Mouse (Mus musculus): ENCODE data around the gene Txn1.
A peak's percentile ranks its signal among the peaks of the same experiment; 100 is the strongest.

Txn1 gene

DNA sequence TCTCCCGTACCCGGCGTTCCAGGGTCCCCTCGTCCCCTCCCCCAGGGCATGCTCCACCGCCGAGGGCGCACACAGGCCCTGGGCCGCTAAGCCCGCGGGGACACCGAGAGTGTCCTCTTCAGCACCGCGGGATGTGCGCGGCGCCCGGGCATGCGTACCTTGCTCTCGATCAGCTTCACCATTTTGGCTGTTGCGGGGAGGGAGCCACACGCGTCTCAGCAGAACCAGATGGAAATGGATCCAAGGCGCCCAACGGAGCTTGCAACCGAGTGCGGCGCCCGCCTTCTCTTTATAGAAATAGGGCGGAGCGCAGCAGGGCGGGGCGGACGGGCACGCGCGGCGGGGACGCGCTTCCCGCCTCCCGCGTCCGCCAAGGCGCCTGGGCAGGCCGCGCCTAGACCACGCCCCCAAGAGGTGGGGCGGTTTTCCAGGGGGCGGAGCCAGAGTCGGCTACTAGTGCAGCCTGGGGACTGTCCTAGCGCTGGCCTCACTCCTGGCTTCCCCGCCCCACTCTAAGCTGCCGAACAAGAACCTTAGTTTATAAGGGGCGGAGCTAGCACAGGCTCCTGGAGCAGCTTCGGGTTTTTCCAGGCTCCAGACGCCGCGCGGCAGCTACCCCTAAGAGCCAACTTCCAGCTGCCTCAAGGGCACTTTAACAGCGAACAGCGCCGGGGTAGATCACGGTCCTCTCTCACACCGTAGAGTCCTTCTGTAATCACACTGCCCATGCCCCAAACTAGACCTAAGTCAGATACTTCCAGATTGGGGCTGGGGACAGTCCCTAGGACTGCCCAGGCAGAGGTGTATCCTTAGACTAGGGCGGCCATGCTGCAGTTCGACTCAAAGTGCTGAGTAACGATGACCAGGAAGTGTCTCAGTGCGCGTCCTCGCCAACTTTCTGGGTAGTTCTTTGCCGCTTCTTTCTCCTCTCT, at the start of gene Txn1:
Gene Txn1 (minus strand): TSS at position 383 of the 932 bp plus-strand sequence.
- DNase-seq (ENCODE audit: low spot score), result peak; percentile 91

GRCm38 (mm10) chr4:58003501-58003900, 47.3 kb upstream of the Txn1 start:
- no peak for DNase-seq (ENCODE audit: low spot score)

DNA sequence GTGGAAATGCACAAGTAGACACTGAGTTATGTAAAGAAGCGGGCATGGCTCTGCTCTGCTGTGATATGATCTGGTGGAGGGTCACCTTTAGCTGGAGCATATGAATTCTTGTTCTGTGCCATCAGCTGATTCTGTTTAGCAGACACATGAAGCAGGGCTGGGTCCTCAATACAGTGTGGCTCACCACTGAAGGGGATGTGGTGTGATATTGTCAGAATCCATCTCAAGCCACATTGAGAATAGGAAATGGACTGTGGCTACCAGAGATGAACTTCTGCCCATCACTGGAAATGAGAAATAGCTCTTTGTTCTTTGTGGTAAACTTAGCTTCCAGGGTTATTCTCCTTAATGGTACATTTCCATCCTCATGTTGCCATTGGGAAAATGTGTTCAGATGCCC, 35.2 kb upstream of the Txn1 start:
- DNase-seq (ENCODE audit: low spot score), result no peak

GRCm38 (mm10) chr4:57974400-57975117, 18.3 kb upstream of the Txn1 start:
- no peak for DNase-seq (ENCODE audit: low spot score)

DNA sequence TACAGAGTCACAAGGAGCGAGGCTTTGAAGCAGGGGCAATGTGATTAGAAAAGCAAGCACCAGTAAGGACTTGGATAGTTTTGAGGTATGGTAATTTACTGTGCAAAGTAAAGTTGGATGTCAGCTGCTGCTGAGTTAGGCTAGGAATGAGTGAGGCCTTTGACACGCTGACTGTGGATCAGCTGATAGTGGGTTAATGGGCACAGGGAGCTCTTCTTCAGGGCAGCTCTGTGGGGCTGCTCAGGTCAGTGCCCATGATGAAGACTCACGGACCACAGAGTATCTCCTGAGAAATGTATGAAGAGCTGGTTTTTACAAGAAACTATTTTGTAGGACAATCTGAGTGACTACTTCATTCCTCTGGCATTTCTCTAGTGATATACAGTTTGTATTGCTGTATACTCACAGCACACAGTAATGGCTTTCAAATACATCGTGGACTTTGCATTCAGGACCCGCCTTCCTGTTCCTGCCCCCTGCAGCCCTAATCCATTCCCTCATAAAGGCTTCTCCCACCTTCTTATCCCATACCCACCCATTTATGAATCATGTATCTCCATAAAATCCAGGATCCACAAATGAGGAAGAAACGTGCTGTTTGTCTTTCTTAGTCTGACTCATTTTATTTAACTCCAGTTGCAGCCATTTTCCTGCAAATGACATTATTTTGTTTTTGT, 17.5 kb upstream of the Txn1 start:
- no peak for DNase-seq (ENCODE audit: low spot score)

DNA sequence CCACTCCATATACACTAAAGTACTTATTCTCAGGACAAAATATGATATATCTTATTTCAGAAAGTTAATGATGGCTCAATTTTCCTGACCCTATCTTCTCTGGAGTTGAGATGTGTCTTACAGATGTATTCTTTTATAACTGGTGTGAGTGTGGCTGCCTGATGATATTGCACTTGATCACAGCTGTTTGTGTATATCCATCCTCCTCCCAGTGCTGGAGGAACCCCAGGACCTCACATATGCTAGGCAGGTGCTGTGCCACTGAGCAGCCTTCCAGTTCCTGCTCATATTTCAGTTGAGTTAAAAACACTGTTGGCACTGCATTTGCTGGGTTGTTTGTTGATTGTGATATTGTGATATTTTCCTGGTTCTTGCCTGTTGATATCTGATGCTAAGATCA, 14.1 kb upstream of the Txn1 start:
- no peak for DNase-seq (ENCODE audit: low spot score)

- DNase-seq (ENCODE audit: low spot score), result no peak
Observed at GRCm38 (mm10) chr4:57967195-57967594, 11.0 kb upstream of the Txn1 start.

DNA sequence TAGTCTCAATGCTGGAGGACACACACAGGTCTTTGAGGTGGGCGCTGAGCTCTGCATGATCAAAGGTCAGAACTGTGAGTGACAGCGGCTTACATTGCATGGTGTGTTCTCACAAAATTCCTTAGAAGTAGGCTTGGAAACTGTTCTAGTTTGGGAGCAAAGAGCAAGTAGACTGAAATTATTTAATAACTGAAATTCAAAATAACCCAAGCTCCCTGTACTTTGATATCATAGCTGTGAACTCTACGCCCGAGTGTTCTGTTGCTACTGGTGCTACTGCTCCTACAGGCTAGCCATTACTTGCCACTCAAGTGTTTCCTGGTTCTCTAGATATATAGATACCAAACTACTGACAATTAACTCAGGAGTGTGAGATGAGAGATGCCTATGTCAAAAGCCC, 9.3 kb upstream of the Txn1 start:
- DNase-seq (ENCODE audit: low spot score), result no peak

GRCm38 (mm10) chr4:57964143-57964542, 7.9 kb upstream of the Txn1 start:
- no peak for DNase-seq (ENCODE audit: low spot score)

DNA sequence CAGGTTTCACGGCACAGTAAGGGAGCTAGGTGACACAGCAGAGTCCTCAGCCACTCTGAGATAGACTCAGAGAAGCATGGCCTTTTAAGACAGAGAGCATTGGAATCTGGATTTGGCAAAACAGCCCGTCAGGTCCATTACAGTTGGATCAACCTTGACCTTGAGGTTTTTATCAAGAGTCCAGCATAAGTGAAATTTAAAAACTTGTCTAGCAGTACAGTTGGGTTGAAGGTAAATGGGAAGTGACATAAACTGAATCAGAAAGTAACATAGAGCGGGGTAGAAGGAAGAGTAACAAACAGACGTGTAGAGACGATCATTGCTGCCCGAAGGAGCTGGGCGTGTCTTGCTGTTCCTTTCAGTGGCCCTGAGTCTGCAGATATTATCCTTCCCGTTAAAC, 2.8 kb upstream of the Txn1 start:
- no peak for DNase-seq (ENCODE audit: low spot score)

GRCm38 (mm10) chr4:57958098-57958497, 1.9 kb upstream of the Txn1 start:
- DNase-seq (ENCODE audit: low spot score), result peak; percentile 15

DNA sequence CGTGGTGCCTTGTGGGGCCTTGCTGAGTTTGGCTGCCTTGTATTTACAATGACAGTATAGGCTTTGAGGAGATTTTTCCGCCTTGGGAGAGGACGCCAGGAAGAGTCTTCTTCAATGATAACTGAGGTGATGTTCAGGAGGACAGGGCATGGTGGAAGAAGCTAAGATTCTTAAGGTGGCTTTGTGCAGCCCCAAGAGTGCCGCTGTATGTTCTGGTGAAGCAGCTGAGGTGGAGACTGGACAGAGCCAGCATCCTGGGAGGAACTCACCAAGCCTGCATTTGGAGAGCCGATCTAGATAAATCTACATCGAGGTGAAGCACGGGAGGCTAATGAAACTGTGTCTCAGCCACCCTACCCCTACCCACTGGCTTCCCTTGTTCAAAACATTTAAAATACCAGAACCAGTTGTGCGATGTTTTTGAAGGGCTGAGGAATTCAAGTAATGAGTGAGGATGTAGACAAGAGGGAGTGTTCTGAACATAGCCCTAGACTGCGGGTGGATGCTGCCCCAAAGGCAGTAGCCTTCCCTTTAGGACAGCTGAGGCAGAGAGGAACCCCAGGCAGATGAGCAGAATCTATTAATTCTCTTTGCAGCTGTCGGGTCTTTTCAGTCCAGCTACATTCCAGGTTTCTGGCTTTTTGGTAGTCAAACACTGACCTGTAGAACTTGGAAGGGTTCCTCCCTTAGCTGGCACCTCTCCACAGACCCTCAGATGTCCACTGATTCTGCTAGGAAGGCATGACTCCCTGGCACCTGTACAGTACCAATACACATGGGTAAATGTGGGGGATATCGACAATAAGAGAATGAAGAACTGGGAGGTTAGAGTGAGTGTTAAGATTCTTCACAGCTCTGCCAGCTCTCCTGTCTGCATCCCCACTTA, 1.2 kb upstream of the Txn1 start:
- no peak for DNase-seq (ENCODE audit: low spot score)

DNA sequence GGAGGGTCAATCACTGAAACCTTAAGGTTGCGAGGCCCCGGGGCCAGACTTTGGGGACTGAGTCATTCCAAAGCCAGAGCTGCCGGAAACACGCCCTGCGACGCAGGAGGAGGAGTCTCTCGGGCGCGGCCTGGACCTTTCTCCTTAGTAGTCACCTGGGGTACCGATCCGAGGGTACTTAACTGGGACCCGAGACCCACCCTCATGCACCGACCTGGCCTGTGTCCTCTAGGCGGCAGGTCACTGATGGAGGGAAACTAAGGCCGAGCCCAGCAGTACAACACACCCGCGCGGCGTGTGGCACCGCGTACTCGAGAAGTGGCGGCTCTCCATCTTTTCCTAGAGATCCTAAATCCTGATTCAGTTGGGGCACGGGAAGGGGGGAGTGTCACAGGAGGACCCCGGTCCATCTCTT, 660 bp downstream of the Txn1 start:
- DNase-seq (ENCODE audit: low spot score), result peak; percentile 22

GRCm38 (mm10) chr4:57954991-57955390, 1.2 kb downstream of the Txn1 start:
- no peak for DNase-seq (ENCODE audit: low spot score)

GRCm38 (mm10) chr4:57954580-57954979, 1.6 kb downstream of the Txn1 start:
- DNase-seq (ENCODE audit: low spot score), result no peak

GRCm38 (mm10) chr4:57953796-57954195, 2.4 kb downstream of the Txn1 start:
- no peak for DNase-seq (ENCODE audit: low spot score)

DNA sequence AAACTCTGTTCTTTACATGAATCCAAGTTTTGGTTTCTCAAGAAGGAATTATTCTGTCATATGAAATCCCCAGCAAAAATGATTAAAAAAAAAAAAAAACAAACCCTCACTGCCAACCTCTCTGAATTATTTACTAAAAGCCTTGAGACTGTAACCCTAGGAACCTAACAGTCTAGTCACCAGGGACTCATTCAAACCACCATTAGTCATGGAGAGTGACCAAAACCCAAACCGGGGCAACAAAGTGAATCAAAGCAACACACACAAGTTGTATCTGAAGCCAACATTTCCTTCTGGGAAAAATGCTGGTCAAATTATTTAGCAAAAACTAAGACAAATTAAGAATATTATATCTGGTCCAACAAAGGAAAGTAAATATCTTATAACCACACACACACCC, 3.3 kb downstream of the Txn1 start:
- no peak for DNase-seq (ENCODE audit: low spot score)

DNA sequence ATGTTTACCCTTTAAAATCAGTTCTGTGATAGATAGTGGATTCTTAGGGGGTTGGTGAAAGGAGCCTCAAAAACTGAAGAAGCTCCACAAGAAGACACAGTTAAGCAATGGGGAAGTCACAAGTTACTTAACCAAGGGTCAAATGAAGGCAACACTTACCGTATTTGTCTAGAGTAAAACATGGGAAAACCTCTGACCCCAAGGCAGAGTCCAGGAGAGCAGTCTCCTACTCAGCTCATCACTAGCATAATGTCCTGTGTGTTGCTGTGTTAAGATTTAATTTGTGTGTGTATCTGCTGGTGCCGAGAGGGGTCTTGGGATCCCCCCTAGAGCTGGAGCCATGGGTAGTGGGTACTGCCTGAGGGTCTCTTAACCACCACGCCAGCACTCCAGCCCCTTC, 3.8 kb downstream of the Txn1 start:
- DNase-seq (ENCODE audit: low spot score), result no peak

DNA sequence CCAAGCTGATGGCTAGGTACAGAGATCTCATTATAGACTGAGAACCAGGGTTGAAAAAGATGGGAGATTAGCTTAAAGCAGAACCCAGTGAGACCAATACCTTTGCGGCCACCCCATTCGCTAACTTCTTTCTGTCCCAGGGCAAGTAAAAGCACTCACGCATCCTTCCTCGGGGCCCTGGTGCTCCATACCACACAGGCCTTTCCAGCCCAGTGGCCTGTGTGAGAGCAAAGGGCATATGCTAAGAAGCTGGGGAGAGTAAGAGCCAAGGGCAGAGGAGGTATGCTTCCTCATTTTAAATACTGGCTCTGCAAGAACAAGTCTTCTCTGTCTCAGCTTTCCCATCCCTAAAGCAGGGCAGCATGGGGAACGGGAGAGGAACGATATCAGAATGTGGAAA, 6.3 kb downstream of the Txn1 start:
- DNase-seq (ENCODE audit: low spot score), result no peak

DNA sequence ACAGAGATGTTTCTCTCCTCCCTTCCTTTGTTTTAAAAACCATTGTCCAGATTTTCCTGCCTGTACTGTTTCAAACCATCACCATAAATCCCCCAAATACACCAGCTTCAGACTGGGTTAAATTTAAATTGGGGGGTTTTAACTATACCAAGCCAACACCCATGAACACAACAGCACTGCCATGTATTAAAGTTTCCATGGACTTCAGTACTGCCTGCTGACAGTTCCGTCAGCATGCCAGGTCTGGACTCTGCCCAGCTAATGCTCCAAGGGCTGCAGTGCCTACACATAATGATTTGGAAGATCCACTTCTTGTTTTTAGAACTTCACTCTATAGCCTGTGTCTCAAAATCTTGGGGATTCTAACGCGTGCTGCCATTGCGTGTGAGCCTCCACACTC, 8.7 kb downstream of the Txn1 start:
- no peak for DNase-seq (ENCODE audit: low spot score)

- no peak for DNase-seq (ENCODE audit: low spot score)
Observed at GRCm38 (mm10) chr4:57947036-57947435, 9.2 kb downstream of the Txn1 start.

DNA sequence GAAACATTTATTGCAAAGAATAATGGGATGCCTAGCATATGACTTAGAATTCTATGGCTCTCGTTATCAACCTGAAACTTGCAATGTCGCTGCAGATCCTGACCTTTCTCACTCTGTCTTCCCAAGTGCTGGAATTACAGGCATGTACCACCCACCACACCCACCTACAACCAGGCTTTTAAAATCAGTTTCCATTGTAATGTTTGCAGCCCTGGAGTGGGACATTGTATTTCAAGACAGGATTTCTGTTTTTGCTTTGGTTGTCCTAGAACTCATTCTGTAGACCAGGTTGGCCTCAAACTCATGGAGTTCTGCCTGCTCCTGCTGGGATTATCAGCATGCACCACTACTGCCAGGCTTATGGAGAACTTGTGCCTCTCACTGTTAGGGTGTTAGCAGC, 13.3 kb downstream of the Txn1 start:
- no peak for DNase-seq (ENCODE audit: low spot score)
